Mouse (Mus musculus) liver, adult 2 months (tissue): ENCODE data around the gene Spata9. TPM values are rescaled to one million over a fixed set of nuclear protein-coding genes. Genes with fewer than 3 reads are reported as not detected.
"Not testable (repeated sequence)": the region's sequence is repeated elsewhere in the genome, so short reads cannot be mapped to it uniquely, and the experiment has no call there.

Experiments
- DNase-seq: peaks from one replicate; pipeline ENCODE4 v3.0.0-alpha.2; 2011; ENCODE audit warnings: low read depth, low spot score; ENCODE audit errors: extremely low read depth
- H3K27ac ChIP-seq: fragments of 200-500 bp; replicated peaks from 2 replicates; pipeline ENCODE4 v1.5.1; 2012; ENCODE audit warnings: low read depth, mild to moderate bottlenecking, control low read depth, inconsistent platforms, low read length; ENCODE audit not compliant: insufficient read depth
- H3K27me3 ChIP-seq: fragments of 200-500 bp; 2 replicates; pipeline ENCODE4 v1.6.1; 2012; ENCODE audit warnings: mild to moderate bottlenecking, moderate library complexity, low read length, inconsistent platforms; ENCODE audit not compliant: control insufficient read depth, insufficient read depth
- H3K36me3 ChIP-seq: fragments of 200-500 bp; 2 replicates; pipeline ENCODE4 v1.6.1; 2012; ENCODE audit warnings: low read length, inconsistent platforms; ENCODE audit not compliant: control insufficient read depth, insufficient read depth
- H3K4me1 ChIP-seq: fragments of 200-500 bp; 2 replicates; pipeline ENCODE4 v1.6.1; 2011; ENCODE audit warnings: low read length; ENCODE audit not compliant: control insufficient read depth, insufficient read depth
- H3K4me3 ChIP-seq: fragments of 200-500 bp; 2 replicates; pipeline ENCODE4 v1.5.1; 2011; ENCODE audit warnings: low read depth, mild to moderate bottlenecking, control low read depth, low read length, moderate library complexity; ENCODE audit not compliant: insufficient read depth
- H3K79me2 ChIP-seq: fragments of 200-500 bp; 2 replicates; pipeline ENCODE4 v1.6.1; 2012; ENCODE audit warnings: inconsistent platforms, mild to moderate bottlenecking, low read length, moderate library complexity; ENCODE audit not compliant: control insufficient read depth, insufficient read depth
- H3K9ac ChIP-seq: fragments of 200-500 bp; 2 replicates; pipeline ENCODE4 v1.6.1; 2012; ENCODE audit warnings: low read depth, mild to moderate bottlenecking, control low read depth, inconsistent platforms, low read length
- CTCF ChIP-seq: fragments of 200-500 bp; IDR thresholded peaks from 2 replicates; pipeline ENCODE4 v1.5.1; 2011; ENCODE audit warnings: low read depth, low read length, control low read depth
- POLR2A ChIP-seq: fragments of 200-500 bp; IDR thresholded peaks from 2 replicates; pipeline ENCODE4 v1.6.1; 2011; ENCODE audit warnings: low read length, control low read depth; ENCODE audit not compliant: insufficient read depth; ENCODE audit errors: extremely low read depth
- WGBS: fragments of 180-500 bp; shearing (Covaris S2); methylation state at CpG from one replicate; pipeline ENCODE4 v1.1.7; 2018; 5-methylcytosine and 5-hydroxymethylcytosine counted together
- polyA plus RNA-seq: library from polyadenylated mRNA; depleted of rRNA; stranded (reverse); fragments of >200 nt; gene quantifications from 2 replicates; pipeline ENCODE4 v1.2.3, GENCODE M21; 2012; rRNA removed
- total RNA-seq: library from RNA; depleted of rRNA; stranded (reverse); fragments of >200 nt; gene quantifications from 2 replicates; pipeline ENCODE4 v1.2.3, GENCODE M21; 2014; rRNA removed

The Spata9 gene
- total RNA-seq: not detected in 2 replicates
- polyA plus RNA-seq: not detected in 2 replicates

- TF ChIP-seq CTCF (no peak), POLR2A (no peak)
- H3K4me1 ChIP-seq: no peaks in the 10 kb centered on the region
- WGBS: 75% methylated on average over 1 of the region's 1 CpGs
Measured at GRCm38 (mm10) chr13:75966850-75967249, at the start of gene Spata9. Gene Spata9 (plus strand): TSS chr13:75967150.

GRCm38 (mm10) chr13:75927951-75928350 is 39.0 kb upstream of the Spata9 start:
- no peak for DNase-seq

More at GRCm38 (mm10) chr13:75966850-75967249, at the start of gene Spata9:
- no peak for DNase-seq
- Histone ChIP-seq H3K27ac (no peak within 1 kb of the TSS), H3K4me3 (no peak within 1 kb of the TSS), H3K36me3 (no peaks in the 10 kb centered on the region), H3K9ac (no peak within 1 kb of the TSS), H3K27me3 (no peaks in the 10 kb centered on the region), H3K79me2 (no peaks in the 10 kb centered on the region)

GRCm38 (mm10) chr13:75929071-75929470 is 37.9 kb upstream of the Spata9 start:
- not testable (repeated sequence) for DNase-seq, H3K27me3 ChIP-seq, H3K79me2 ChIP-seq, H3K36me3 ChIP-seq, H3K4me1 ChIP-seq, H3K27ac ChIP-seq, H3K9ac ChIP-seq, H3K4me3 ChIP-seq
- 98% methylated on average over 5 of the region's 5 CpGs for WGBS

More at GRCm38 (mm10) chr13:75927951-75928350, 39.0 kb upstream of the Spata9 start:
- no peak overlapping the region for H3K4me3 ChIP-seq
- TF ChIP-seq POLR2A: no peak
- TF ChIP-seq CTCF: no peak
- peaks cover 2% of the 10 kb centered on the region; the same call in 1 of the 2 replicates for H3K4me1 ChIP-seq
- no peak overlapping the region for H3K27ac ChIP-seq
- no peak overlapping the region for H3K9ac ChIP-seq
- H3K27me3 ChIP-seq: no peaks in the 10 kb centered on the region
- H3K79me2 ChIP-seq: no peaks in the 10 kb centered on the region
- no peaks in the 10 kb centered on the region; the same call in 1 of the 2 replicates for H3K36me3 ChIP-seq

GRCm38 (mm10) chr13:75930023-75930422 is 36.9 kb upstream of the Spata9 start:
- Histone ChIP-seq H3K36me3 (no peaks in the 10 kb centered on the region; the same call in 1 of the 2 replicates), H3K79me2 (no peaks in the 10 kb centered on the region; the same call in 1 of the 2 replicates), H3K27me3 (no peaks in the 10 kb centered on the region), H3K27ac (no peak overlapping the region), H3K4me1 (peaks cover 2% of the 10 kb centered on the region; the same call in 1 of the 2 replicates), H3K9ac (no peak overlapping the region), H3K4me3 (no peak overlapping the region)
- TF ChIP-seq CTCF (no peak), POLR2A (no peak)
- DNase-seq: no peak
- WGBS: 96% methylated on average over 20 of the region's 20 CpGs

- Histone ChIP-seq H3K79me2 (no peaks in the 10 kb centered on the region; the same call in 1 of the 2 replicates), H3K9ac (no peak overlapping the region), H3K4me3 (no peak overlapping the region), H3K36me3 (no peaks in the 10 kb centered on the region; the same call in 1 of the 2 replicates), H3K27me3 (no peaks in the 10 kb centered on the region), H3K27ac (no peak overlapping the region), H3K4me1 (peaks cover 2% of the 10 kb centered on the region; the same call in 1 of the 2 replicates)
- DNase-seq: no peak
- TF ChIP-seq POLR2A (no peak), CTCF (no peak)
- WGBS: 69% methylated on average over 2 of the region's 2 CpGs
Measured at GRCm38 (mm10) chr13:75930660-75931059, 36.3 kb upstream of the Spata9 start.

- no peaks in the 10 kb centered on the region; the same call in 1 of the 2 replicates for H3K36me3 ChIP-seq
- H3K27ac ChIP-seq: no peak overlapping the region
- H3K4me1 ChIP-seq: peaks cover 2% of the 10 kb centered on the region; the same call in 1 of the 2 replicates
- 6% methylated on average over 5 of the region's 5 CpGs for WGBS
- TF ChIP-seq CTCF (no peak), POLR2A (no peak)
- H3K79me2 ChIP-seq: no peaks in the 10 kb centered on the region; the same call in 1 of the 2 replicates
- no peak overlapping the region for H3K9ac ChIP-seq
- no peaks in the 10 kb centered on the region for H3K27me3 ChIP-seq
- H3K4me3 ChIP-seq: no peak overlapping the region
- no peak for DNase-seq
Measured at GRCm38 (mm10) chr13:75931073-75931472, 35.9 kb upstream of the Spata9 start.
